Mouse (Mus musculus) lung, embryonic 14.5 days (tissue): ENCODE measurements around the gene Fgfr2. TPM values are rescaled to one million over a fixed set of nuclear protein-coding genes. Genes with fewer than 3 reads are reported as not detected.

Experiments used
- ATAC-seq: fragments of 200-750 bp; cut with Nextera tagmentation; 2 replicates; pipeline ENCODE4 v1.8.0; 2017; ENCODE audit warnings: mild to moderate bottlenecking, moderate TSS enrichment, moderate library complexity; ENCODE audit not compliant: insufficient read depth
- DNase-seq: peaks from one replicate; pipeline ENCODE4 v3.0.0-alpha.2; 2015
- H3K27ac ChIP-seq: fragments of 300-500 bp; sonication (generic); 2 replicates; pipeline ENCODE4 v1.5.1; 2014; ENCODE audit warnings: low read depth, mild to moderate bottlenecking, moderate library complexity
- H3K27me3 ChIP-seq: fragments of 300-500 bp; sonication (generic); 2 replicates; pipeline ENCODE4 v1.6.1; 2014; ENCODE audit warnings: low read length, control low read depth; ENCODE audit not compliant: insufficient read depth
- H3K36me3 ChIP-seq: fragments of 300-500 bp; sonication (generic); 2 replicates; pipeline ENCODE4 v1.6.1; 2014; ENCODE audit warnings: control low read depth; ENCODE audit not compliant: insufficient read depth
- H3K4me1 ChIP-seq: fragments of 300-500 bp; sonication (generic); 2 replicates; pipeline ENCODE4 v1.6.1; 2014; ENCODE audit warnings: antibody characterized with exemption, control low read depth; ENCODE audit not compliant: insufficient read depth
- H3K4me2 ChIP-seq: fragments of 300-500 bp; sonication (generic); 2 replicates; pipeline ENCODE4 v1.6.1; 2014; ENCODE audit warnings: mild to moderate bottlenecking
- H3K4me3 ChIP-seq: fragments of 300-500 bp; sonication (generic); 2 replicates; pipeline ENCODE4 v1.5.1; 2014; ENCODE audit warnings: low read depth, low read length
- H3K9ac ChIP-seq: fragments of 300-500 bp; sonication (generic); 2 replicates; pipeline ENCODE4 v1.6.1; 2014
- H3K9me3 ChIP-seq: fragments of 300-500 bp; sonication (generic); 2 replicates; pipeline ENCODE4 v1.6.1; 2016; ENCODE audit warnings: low read depth, low read length, control low read depth
- CTCF ChIP-seq: IDR thresholded peaks from 2 replicates; pipeline ENCODE4 v1.5.1; 2016; ENCODE audit warnings: antibody characterized with exemption, low read depth
- WGBS: fragments of 180-500 bp; shearing (Covaris S2); extraction: QIAGEN DNeasy Blood & Tissue Kit; methylation state at CpG from one replicate; pipeline ENCODE4 v1.1.7; 2014; 5-methylcytosine and 5-hydroxymethylcytosine counted together
- polyA plus RNA-seq: library from polyadenylated mRNA; unstranded; fragments of >200 nt; fragmentation: Nextera tagmentation; extraction: Ambion mirVana; gene quantifications from 2 replicates; pipeline ENCODE4 v1.2.1, GENCODE M21; 2014

Gene Fgfr2
- polyA plus RNA-seq, 1 experiment from 2014 or later: 179 TPM

GRCm38 (mm10) chr7:133124701-133125485 is 1.7 kb upstream of the Fgfr2 start:
- 0 out of 2 replicates have a peak, but pooled peaks have one; percentile 8 for ATAC-seq

DNA sequence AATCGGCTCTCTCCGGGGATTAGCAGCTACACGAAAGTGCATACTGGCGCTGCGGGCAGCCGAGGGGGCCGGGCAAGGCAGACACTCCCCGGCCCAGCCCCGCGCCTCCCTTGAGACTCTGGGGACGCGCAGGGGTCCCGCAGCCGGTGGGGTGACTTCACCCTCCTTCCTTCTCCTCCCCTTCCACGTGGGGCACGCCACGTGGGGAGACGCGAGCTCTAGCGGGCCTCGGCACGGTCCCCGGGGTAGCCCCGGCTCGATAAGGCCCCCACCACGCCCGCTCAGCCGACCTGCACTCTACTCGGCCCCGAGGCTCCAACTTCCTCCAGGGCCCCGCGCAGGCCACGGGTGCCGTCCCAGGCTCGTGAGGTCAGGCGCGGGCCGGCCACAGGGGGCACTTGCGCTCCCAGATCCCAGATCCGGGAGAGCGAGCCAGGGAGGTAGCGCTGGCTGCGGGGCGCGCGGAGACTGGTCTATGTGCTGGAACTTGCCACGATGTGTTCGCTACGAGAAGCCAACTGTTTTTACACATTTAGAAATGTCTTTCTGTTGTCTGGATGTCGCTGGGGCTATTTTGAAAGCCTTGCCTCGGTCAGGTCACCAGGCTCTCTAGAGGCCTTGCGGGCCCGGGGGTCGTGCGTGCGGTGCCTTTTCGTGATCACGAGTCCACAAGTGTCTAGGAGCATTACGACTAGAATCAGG is 1.0 kb upstream of the Fgfr2 start, which contains the start of gene Ctbp2:
Gene Ctbp2, minus strand, starts transcription at position 356 of the 702 bp plus-strand sequence.
- DNase-seq (peak; percentile 89), ATAC-seq (peak; percentile 86)
- Histone ChIP-seq H3K9me3 (no peaks in the 10 kb centered on the region), H3K36me3 (no peaks in the 10 kb centered on the region), H3K4me2 (peak within 1 kb of the TSS; percentile 96), H3K9ac (peak within 1 kb of the TSS; percentile 98), H3K4me3 (peak within 1 kb of the TSS; percentile 94), H3K27ac (peak within 1 kb of the TSS; percentile 99), H3K4me1 (peaks cover 12% of the 10 kb centered on the region), H3K27me3 (no peaks in the 10 kb centered on the region)
- peak; percentile 58 for TF ChIP-seq CTCF
- under 1% methylated on average over 59 of the region's 59 CpGs for WGBS

More at GRCm38 (mm10) chr7:133124701-133125485, 1.7 kb upstream of the Fgfr2 start:
- no peaks in the 10 kb centered on the region for H3K9me3 ChIP-seq
- peak; percentile 40 for DNase-seq
- H3K4me2 ChIP-seq: peak overlapping the region; percentile 96
- H3K9ac ChIP-seq: peak overlapping the region; percentile 98
- no peaks in the 10 kb centered on the region for H3K27me3 ChIP-seq
- H3K4me1 ChIP-seq: peaks cover 8% of the 10 kb centered on the region; the same call in 1 of the 2 replicates
- H3K36me3 ChIP-seq: no peaks in the 10 kb centered on the region
- no peak for TF ChIP-seq CTCF
- peak overlapping the region; percentile 99 for H3K27ac ChIP-seq
- peak overlapping the region; percentile 94 for H3K4me3 ChIP-seq
- 7% methylated on average over 34 of the region's 34 CpGs for WGBS

DNA sequence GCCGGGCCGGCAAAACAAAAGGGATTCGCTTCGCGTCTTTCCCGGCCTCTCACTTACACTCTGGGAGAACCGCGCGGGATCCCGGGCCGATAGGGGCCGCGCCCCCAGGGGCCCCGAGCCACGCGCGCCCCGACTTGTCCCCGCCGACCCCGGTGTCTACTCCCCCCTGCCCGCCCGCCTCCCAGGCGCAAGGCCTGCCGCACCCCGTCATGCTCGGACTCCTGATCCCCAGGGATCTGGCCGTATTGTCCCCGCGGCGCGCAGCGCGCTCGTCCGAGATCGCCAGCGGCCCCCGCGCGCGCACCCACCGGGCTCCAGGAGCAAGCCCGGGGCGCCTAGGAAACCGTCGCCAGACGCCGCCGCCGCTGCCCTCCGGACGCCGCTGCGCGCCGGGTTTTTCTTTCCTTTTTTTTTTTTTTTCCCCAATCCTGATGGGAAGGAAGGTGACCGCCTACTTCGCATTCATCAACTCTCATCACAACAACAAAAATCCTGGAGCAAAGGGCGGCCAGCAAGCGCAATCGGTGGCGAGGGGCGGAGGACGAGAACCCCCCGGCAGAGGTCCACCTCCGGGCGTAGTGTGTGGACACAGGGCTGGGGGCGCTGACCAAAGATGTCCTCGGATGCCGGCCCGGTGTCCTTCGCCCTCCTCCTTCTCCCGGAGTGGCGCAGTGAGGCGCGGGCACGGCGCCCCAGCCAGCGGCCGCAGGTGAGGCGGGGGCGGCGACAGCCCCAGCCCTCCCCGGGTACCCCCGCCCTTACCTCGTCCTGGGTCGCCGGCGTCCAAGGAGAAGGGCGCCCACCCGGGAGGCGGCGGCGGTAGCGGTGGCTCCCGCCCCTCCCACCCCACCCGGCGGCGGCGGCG is 539 bp downstream of the Fgfr2 start:
- H3K27me3 ChIP-seq: no peaks in the 10 kb centered on the region
- no peak for TF ChIP-seq CTCF
- no peaks in the 10 kb centered on the region for H3K9me3 ChIP-seq
- peak overlapping the region; percentile 96 for H3K4me2 ChIP-seq
- DNase-seq (peak; percentile 75), ATAC-seq (peak; percentile 18)
- peak overlapping the region; percentile 98 for H3K9ac ChIP-seq
- H3K27ac ChIP-seq: peak overlapping the region; percentile 99
- under 1% methylated on average over 75 of the region's 102 CpGs for WGBS
- H3K4me1 ChIP-seq: peaks cover 16% of the 10 kb centered on the region
- peak overlapping the region; percentile 94 for H3K4me3 ChIP-seq
- no peaks in the 10 kb centered on the region for H3K36me3 ChIP-seq

DNA sequence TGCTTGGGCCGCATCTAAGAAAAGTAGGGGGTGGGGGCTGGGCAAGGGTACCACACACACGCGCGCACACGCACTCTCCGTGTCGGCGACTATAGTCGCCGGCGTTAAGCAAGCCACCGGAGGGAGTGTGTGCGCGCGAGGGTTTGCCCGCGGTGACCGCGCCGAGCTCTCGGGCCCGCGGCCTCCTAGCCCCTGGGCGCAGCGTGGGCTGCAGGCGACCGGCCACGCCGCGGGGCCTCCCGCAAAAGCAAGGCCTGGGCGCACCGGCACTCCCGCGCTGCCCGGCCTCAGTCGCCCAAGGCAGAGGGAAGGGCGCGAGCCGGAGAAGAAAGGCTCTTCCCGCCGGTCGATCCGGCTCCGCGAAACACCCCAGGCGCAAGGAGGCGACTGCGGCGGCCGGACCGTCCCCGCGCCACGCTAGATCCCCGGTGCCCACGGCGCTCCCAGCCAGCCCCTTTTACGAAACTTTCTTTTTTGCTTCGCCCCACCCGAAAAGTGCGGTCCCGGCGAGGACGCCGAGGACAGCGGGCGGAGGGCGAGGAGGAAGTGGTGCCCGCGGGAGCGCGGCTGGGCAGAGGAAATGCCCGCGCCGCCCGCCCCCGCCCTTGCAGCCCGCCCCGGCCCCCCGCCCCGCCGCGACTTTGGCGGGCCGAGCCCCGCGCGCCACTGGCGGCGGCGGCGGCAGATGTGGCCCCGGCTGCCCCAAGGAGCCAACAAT is 1.3 kb downstream of the Fgfr2 start:
- under 1% methylated on average over 90 of the region's 94 CpGs for WGBS
- H3K27me3 ChIP-seq: no peaks in the 10 kb centered on the region
- peak overlapping the region; percentile 96 for H3K4me2 ChIP-seq
- H3K4me1 ChIP-seq: peaks cover 18% of the 10 kb centered on the region
- no peaks in the 10 kb centered on the region for H3K9me3 ChIP-seq
- ATAC-seq (no peak), DNase-seq (peak; percentile 69)
- H3K36me3 ChIP-seq: no peaks in the 10 kb centered on the region
- H3K9ac ChIP-seq: peak overlapping the region; percentile 98
- H3K27ac ChIP-seq: peak overlapping the region; percentile 99
- peak overlapping the region; percentile 94 for H3K4me3 ChIP-seq
- no peak for TF ChIP-seq CTCF

DNA sequence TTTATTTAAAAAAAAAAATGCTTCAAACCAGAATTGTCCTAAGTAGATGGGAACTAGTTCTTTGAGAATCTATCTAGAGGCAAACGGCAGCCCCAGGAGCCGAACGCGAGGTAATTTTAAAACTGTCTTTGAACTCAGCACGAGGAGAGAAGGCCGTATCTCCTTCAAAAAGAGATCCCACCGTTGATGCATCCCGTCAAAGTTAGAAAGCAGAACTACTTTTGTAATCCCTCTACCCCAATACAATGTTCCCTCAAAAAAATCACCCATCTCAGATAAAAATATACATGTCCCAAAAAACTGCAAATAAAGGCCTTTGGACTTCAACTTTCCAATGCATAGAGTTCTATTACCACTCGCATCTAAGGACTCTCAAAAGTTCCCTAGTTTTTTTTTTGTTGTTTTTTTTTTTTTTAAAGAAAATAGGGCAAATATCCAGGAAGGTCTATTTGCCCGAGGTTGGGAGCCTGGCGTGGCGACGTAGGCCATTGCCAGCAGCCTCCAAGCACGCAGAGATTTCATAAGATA is 2.0 kb downstream of the Fgfr2 start:
- TF ChIP-seq CTCF: no peak
- H3K27me3 ChIP-seq: no peaks in the 10 kb centered on the region
- H3K4me2 ChIP-seq: peak overlapping the region; percentile 96
- H3K27ac ChIP-seq: peak overlapping the region; percentile 99
- DNase-seq (no peak), ATAC-seq (no peak)
- peak overlapping the region; percentile 94 for H3K4me3 ChIP-seq
- 2% methylated on average over 14 of the region's 14 CpGs for whole genome bisulfite sequencing
- H3K9me3 ChIP-seq: no peaks in the 10 kb centered on the region
- H3K4me1 ChIP-seq: peaks cover 24% of the 10 kb centered on the region
- H3K9ac ChIP-seq: peak overlapping the region; percentile 98
- H3K36me3 ChIP-seq: no peaks in the 10 kb centered on the region

- 10% methylated on average over 15 of the region's 15 CpGs for WGBS
- Histone ChIP-seq H3K4me1 (peaks cover 32% of the 10 kb centered on the region), H3K9me3 (no peaks in the 10 kb centered on the region), H3K4me2 (peak overlapping the region; percentile 96), H3K27ac (0 out of 2 replicates have a peak overlapping the region, but pooled peaks have one; percentile 38), H3K27me3 (no peaks in the 10 kb centered on the region), H3K36me3 (no peaks in the 10 kb centered on the region), H3K4me3 (peak overlapping the region; percentile 94), H3K9ac (peak overlapping the region; percentile 40)
- ATAC-seq (no peak), DNase-seq (peak; percentile 30)
- TF ChIP-seq CTCF: no peak
These were observed 2.9 kb downstream of the Fgfr2 start for GRCm38 (mm10) chr7:133120221-133120751.
